Mouse (Mus musculus) heart, adult 2 months (tissue): ENCODE measurements around the gene Nudt3.

Experiments used
- CTCF ChIP-seq: fragments of 200-600 bp; IDR thresholded peaks from 2 replicates; pipeline ENCODE4 v1.8.1; 2022; ENCODE audit warnings: antibody characterized with exemption, mild to moderate bottlenecking, moderate library complexity
- EP300 ChIP-seq: fragments of 200-500 bp; IDR thresholded peaks from 2 replicates; pipeline ENCODE4 v1.6.1; 2011; ENCODE audit warnings: low read depth, low read length, control low read depth; ENCODE audit not compliant: insufficient read depth
- POLR2A ChIP-seq: fragments of 200-500 bp; IDR thresholded peaks from 2 replicates; pipeline ENCODE4 v1.6.1; 2011; ENCODE audit warnings: mild to moderate bottlenecking, low read depth, low read length, control low read depth; ENCODE audit not compliant: insufficient read depth

GRCm38 (mm10) chr17:27533354-27533753 is 89.9 kb downstream of the Nudt3 start:
- TF ChIP-seq EP300 (no peak), CTCF (peak; percentile 28), POLR2A (no peak)
